Comparison of ENCODE assay signal across 8 mouse cellular contexts in the genomic region with DNA sequence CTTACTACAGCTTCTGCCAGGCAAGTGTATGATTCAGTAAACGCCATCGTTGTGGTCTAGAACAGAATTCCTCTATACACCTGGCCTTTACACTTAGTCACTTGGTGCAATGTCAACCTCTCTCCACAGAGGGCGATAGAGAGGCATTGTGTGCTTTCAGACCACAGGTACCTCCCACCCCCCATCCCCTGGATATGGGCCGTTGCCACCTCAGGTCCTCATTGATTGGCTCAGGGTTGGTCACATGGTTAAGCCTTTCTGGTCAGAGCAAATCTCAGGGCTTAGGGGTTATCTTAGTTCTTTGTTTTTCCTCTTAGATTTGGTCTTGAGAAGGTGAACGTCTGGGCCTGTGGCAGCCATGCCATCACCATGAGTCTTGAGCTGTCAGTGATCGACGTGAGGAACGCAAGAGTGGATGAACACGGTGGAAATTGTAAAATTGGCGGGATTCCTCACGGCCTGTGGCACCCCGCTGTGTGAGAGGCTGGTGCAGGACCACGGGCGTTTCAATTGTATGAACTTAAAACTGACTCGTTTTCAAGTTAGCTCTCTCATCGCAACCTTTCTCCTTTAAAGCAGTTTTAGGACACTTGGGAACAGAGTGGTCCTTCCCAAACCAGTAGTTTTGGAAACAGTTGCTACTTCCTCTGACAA. TPM values are rescaled to one million over a fixed set of nuclear protein-coding genes. Genes with fewer than 3 reads are reported as not detected.
DNase-seq lines count a peak whose midpoint lies in the region; TF ChIP-seq lines count a peak whose summit lies in the region.

No protein-coding gene starts in this region.

- intact Hi-C loops in gastrocnemius, adult 2 months (cut with DNase I): loop anchor here (10.0 kb wide), 1 partner anchor 402 kb away; no protein-coding TSS in a partner anchor

- H3K4me3 ChIP-seq in gastrocnemius, adult 2 months: no peak overlapping the region
- no peak overlapping the region for H3K4me3 ChIP-seq in liver, adult 2 months (ENCODE audit: insufficient read depth, low read depth, low read length)

- WGBS in liver, adult 2 months: 18% methylated on average over 16 of the region's 16 CpGs

- H3K4me1 ChIP-seq in liver, adult 2 months (ENCODE audit: control insufficient read depth, insufficient read depth, low read length): no peaks in the 10 kb centered on the region

- TF ChIP-seq POLR2A in liver, adult 2 months (IDR thresholded peaks at IDR 0.05; ENCODE audit: extremely low read depth, insufficient read depth, low read length): no peak

- no peaks in the 10 kb centered on the region for H3K79me2 ChIP-seq in liver, adult 2 months (ENCODE audit: control insufficient read depth, insufficient read depth, low read length)

- no peak overlapping the region for H3K9ac ChIP-seq in liver, adult 2 months (ENCODE audit: low read depth, low read length)

- H3K27me3 ChIP-seq in liver, adult 2 months (ENCODE audit: control insufficient read depth, insufficient read depth, low read length): no peaks in the 10 kb centered on the region

- no peaks in the 10 kb centered on the region for H3K36me3 ChIP-seq in liver, adult 2 months (ENCODE audit: control insufficient read depth, insufficient read depth, low read length)

- DNase-seq in gastrocnemius, adult 2 months: no peak
- no peak for DNase-seq in gastrocnemius, postnatal 4 days (ENCODE audit: low spot score in 2 of 2)
- DNase-seq in WW6 (ENCODE audit: low read depth, low spot score): peak; percentile 84
- peak; percentile 89 for DNase-seq in forelimb bud, embryonic 11.5 days (ENCODE audit: low read depth, low spot score)
- DNase-seq in liver, adult 2 months (ENCODE audit: extremely low read depth, low read depth, low spot score): no peak
- peak; percentile 56 for DNase-seq in neural tube, embryonic 10.5 days (ENCODE audit: extremely low spot score, low spot score)
- no peak for DNase-seq in layer of hippocampus, adult 9-10 months (ENCODE audit: low spot score)
- DNase-seq in heart, adult 18-20 months: no peak

- TF ChIP-seq CTCF in gastrocnemius, adult 2 months (IDR thresholded peaks at IDR 0.05): peak; percentile 60
- TF ChIP-seq CTCF in liver, adult 2 months (IDR thresholded peaks at IDR 0.05; ENCODE audit: low read depth, low read length): peak; percentile 60

- H3K27ac ChIP-seq in gastrocnemius, adult 2 months: no peak overlapping the region
- H3K27ac ChIP-seq in liver, adult 2 months (replicated peaks; ENCODE audit: insufficient read depth, low read depth, low read length): no peak overlapping the region

RNA-seq across cellular contexts. Expression of gene Mocs3, which starts 22.3 kb away (rescaled TPM):
- 1 to 10 TPM; 4.0 to 4.7 TPM for total RNA-seq in gastrocnemius, adult 2 months (2021)
- 1 to 10 TPM; 5.4 to 6.1 TPM for total RNA-seq in gastrocnemius, postnatal 4 days (2021)
- total RNA-seq in liver, adult 2 months (2014; rRNA removed): 5.9 and 6.6 TPM in 2 replicates
- polyA plus RNA-seq in liver, adult 2 months (2012; rRNA removed): 14.8 and 16.8 TPM in 2 replicates
- 1 to 10 TPM; 8.4 to 9.4 TPM for total RNA-seq in heart, adult 18-20 months (2021)

RNA-seq across cellular contexts. Expression of gene Dpm1, which starts 22.4 kb away (rescaled TPM):
- 10 to 100 TPM; 71.4 to 81.4 TPM for total RNA-seq in gastrocnemius, adult 2 months (2021)
- total RNA-seq in gastrocnemius, postnatal 4 days (2021): 10 to 100 TPM; 61.7 to 63.9 TPM
- 37.7 and 51.0 TPM in 2 replicates for total RNA-seq in liver, adult 2 months (2014; rRNA removed)
- 30.8 and 31.1 TPM in 2 replicates for polyA plus RNA-seq in liver, adult 2 months (2012; rRNA removed)
- 10 to 100 TPM; 79.1 to 87.3 TPM for total RNA-seq in heart, adult 18-20 months (2021)

RNA-seq across cellular contexts. Expression of gene Gm20716, which starts 22.6 kb away (rescaled TPM):
- 10 to 100 TPM; 10.1 to 13.0 TPM for total RNA-seq in gastrocnemius, adult 2 months (2021)
- total RNA-seq in gastrocnemius, postnatal 4 days (2021): 10 to 100 TPM; 23.3 to 26.0 TPM
- 25.8 and 26.4 TPM in 2 replicates for total RNA-seq in liver, adult 2 months (2014; rRNA removed)
- 2.3 and 2.4 TPM in 2 replicates for polyA plus RNA-seq in liver, adult 2 months (2012; rRNA removed)
- 10 to 100 TPM; 14.2 to 21.2 TPM for total RNA-seq in heart, adult 18-20 months (2021)

RNA-seq across cellular contexts. Expression of gene Kcng1, which starts 28.8 kb away (rescaled TPM):
- under 1 TPM in 1 of 2 experiments, not detected in 1; 0.39 TPM for total RNA-seq in gastrocnemius, adult 2 months (2021)
- total RNA-seq in gastrocnemius, postnatal 4 days (2021): under 1 TPM; 0.10 to 0.20 TPM
- total RNA-seq in liver, adult 2 months (2014; rRNA removed): not detected in 2 replicates
- polyA plus RNA-seq in liver, adult 2 months (2012; rRNA removed): not detected in 2 replicates
- total RNA-seq in heart, adult 18-20 months (2021): not detected

RNA-seq across cellular contexts. Expression of gene Adnp, which starts 45.9 kb away (rescaled TPM):
- total RNA-seq in gastrocnemius, adult 2 months (2021): 10 to 100 TPM; 14.6 to 16.2 TPM
- 10 to 100 TPM; 48.9 to 49.4 TPM for total RNA-seq in gastrocnemius, postnatal 4 days (2021)
- 1.4 and 6.4 TPM in 2 replicates for total RNA-seq in liver, adult 2 months (2014; rRNA removed)
- 4.6 and 6.8 TPM in 2 replicates for polyA plus RNA-seq in liver, adult 2 months (2012; rRNA removed)
- 10 to 100 TPM; 29.3 to 29.4 TPM for total RNA-seq in heart, adult 18-20 months (2021)

Comparison
In these comparisons a context has a peak if more than half of its experiments do, and no peak if none do; other contexts are left out.
1. DNase-seq: peak in WW6 (single experiment), forelimb bud, embryonic 11.5 days (single experiment) and neural tube, embryonic 10.5 days (single experiment); none in gastrocnemius, adult 2 months (single experiment), gastrocnemius, postnatal 4 days (0 of 2), liver, adult 2 months (single experiment), layer of hippocampus, adult 9-10 months (single experiment) and heart, adult 18-20 months (0 of 2).